Mouse (Mus musculus): Measurements from ENCODE around the gene Med29. TPM values are rescaled to one million over a fixed set of nuclear protein-coding genes. Genes with fewer than 3 reads are reported as not detected.
A peak's percentile ranks its signal among the peaks of the same experiment; 100 is the strongest.

Med29 gene
- polyA plus RNA-seq, 1 experiment from 2014 or later, result 45.8 TPM

DNA sequence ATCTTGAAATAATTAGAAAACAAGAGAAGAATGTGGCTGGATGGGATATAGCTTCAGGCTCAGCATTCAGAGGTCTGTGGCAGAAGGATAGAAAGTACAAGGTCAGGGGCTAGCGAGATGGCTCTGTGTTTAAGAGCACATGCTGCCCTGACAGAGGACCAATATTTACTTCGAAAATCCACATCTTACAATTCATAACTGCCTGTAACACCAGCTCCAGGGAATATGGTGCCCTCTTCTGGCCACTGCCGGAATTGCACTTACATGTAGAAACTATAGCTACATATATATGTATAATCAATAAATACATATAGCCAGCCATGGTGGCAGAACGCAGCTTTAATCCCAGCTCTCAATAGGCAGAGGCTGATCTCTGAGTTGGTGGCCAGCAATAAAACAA is 47.9 kb downstream of the Med29 start:
- WGBS, result 15% methylated on average over 4 of the region's 4 CpGs
- no peak overlapping the region for H3K4me3 ChIP-seq (ENCODE audit: low read depth, low read length)
- H3K27me3 ChIP-seq (ENCODE audit: control insufficient read depth, insufficient read depth, low read length), result no peaks in the 10 kb centered on the region
- H3K9me3 ChIP-seq (ENCODE audit: control insufficient read depth, low read length), result no peaks in the 10 kb centered on the region
- no peak overlapping the region for H3K9ac ChIP-seq (ENCODE audit: low read length)
- no peaks in the 10 kb centered on the region for H3K4me1 ChIP-seq (ENCODE audit: control insufficient read depth, insufficient read depth, low read length)
- no peaks in the 10 kb centered on the region for H3K36me3 ChIP-seq (ENCODE audit: control insufficient read depth, insufficient read depth, low read length)
- no peak overlapping the region for H3K27ac ChIP-seq (ENCODE audit: low read depth, low read length)
- DNase-seq (ENCODE audit: low spot score), result peak; percentile 76
- ATAC-seq (ENCODE audit: insufficient read depth, low FRiP score, low TSS enrichment), result no peak
- no peak overlapping the region for H3K4me2 ChIP-seq (ENCODE audit: low read depth)

DNA sequence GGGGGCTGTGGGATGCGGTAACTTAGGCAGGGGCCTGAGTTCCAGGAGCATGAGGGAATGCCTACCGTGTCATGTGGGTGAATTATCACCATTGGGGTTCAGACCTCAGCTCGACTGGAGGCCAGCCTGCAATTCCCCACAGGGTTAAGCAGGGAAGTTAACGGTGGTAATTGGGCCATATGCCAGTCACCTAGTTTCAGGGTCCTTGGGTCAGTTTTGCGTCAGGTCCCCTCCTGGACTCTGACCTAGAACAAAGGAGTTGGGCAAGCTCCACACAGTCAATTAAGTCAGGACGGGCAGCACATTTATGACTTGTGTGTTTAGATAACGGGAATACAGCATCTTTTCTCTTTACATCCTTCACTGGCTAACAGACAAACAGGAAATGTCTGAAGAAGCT is 51.1 kb downstream of the Med29 start:
- DNase-seq (ENCODE audit: low spot score) (no peak), ATAC-seq (ENCODE audit: insufficient read depth, low FRiP score, low TSS enrichment) (no peak)
- Histone ChIP-seq H3K4me2 (ENCODE audit: low read depth) (no peak overlapping the region), H3K27me3 (ENCODE audit: control insufficient read depth, insufficient read depth, low read length) (no peaks in the 10 kb centered on the region), H3K4me1 (ENCODE audit: control insufficient read depth, insufficient read depth, low read length) (0 out of 2 replicates have a peak, but pooled peaks cover 6% of the 10 kb centered on the region), H3K9me3 (ENCODE audit: control insufficient read depth, low read length) (no peaks in the 10 kb centered on the region), H3K27ac (ENCODE audit: low read depth, low read length) (no peak overlapping the region), H3K36me3 (ENCODE audit: control insufficient read depth, insufficient read depth, low read length) (no peaks in the 10 kb centered on the region), H3K9ac (ENCODE audit: low read length) (no peak overlapping the region), H3K4me3 (ENCODE audit: low read depth, low read length) (no peak overlapping the region)
- 21% methylated on average over 7 of the region's 7 CpGs for WGBS

DNA sequence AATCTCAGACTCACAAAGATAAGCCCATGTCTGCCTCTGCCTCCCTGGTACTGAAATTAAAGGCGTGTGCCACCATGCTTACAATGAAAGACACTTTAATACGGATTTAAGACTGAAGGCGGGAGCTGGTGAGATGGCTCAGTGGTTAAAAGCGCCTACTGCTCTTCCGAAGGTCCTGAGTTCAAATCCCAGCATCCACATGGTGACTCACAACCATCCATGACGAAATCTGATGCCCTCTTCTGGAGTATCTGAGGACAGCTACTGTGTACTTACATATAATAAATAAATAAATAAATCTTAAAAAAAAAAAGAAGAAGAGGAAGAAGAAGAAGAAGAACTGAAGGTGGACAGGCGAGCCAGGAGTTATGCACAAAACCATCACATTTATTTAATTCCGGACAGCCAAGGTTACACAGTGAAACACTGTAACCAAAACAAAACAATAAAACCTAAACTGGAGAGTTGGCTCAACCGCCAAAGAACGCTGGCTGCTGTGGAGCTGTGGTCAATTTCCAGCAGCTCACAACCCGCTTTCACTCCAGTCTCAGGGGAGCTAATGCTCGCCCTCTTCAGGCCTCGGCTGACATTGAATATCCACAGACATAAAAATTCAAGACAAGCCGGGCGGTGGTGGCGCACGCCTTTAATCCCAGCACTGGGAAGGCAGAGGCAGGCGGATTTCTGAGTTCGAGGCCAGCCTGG is 53.1 kb downstream of the Med29 start:
- Histone ChIP-seq H3K9me3 (ENCODE audit: control insufficient read depth, low read length) (no peaks in the 10 kb centered on the region), H3K36me3 (ENCODE audit: control insufficient read depth, insufficient read depth, low read length) (no peaks in the 10 kb centered on the region), H3K4me1 (ENCODE audit: control insufficient read depth, insufficient read depth, low read length) (0 out of 2 replicates have a peak, but pooled peaks cover 6% of the 10 kb centered on the region), H3K27ac (ENCODE audit: low read depth, low read length) (peak overlapping the region; percentile 76; the same call in 1 of the 2 replicates), H3K4me3 (ENCODE audit: low read depth, low read length) (peak overlapping the region; percentile 97), H3K9ac (ENCODE audit: low read length) (peak overlapping the region; percentile 95), H3K27me3 (ENCODE audit: control insufficient read depth, insufficient read depth, low read length) (no peaks in the 10 kb centered on the region), H3K4me2 (ENCODE audit: low read depth) (peak overlapping the region; percentile 62)
- WGBS, result 82% methylated on average over 19 of the region's 19 CpGs
- 0 out of 2 replicates have a peak, but pooled peaks have one; percentile 1 for ATAC-seq (ENCODE audit: insufficient read depth, low FRiP score, low TSS enrichment)
- peak; percentile 49 for DNase-seq (ENCODE audit: low spot score)

DNA sequence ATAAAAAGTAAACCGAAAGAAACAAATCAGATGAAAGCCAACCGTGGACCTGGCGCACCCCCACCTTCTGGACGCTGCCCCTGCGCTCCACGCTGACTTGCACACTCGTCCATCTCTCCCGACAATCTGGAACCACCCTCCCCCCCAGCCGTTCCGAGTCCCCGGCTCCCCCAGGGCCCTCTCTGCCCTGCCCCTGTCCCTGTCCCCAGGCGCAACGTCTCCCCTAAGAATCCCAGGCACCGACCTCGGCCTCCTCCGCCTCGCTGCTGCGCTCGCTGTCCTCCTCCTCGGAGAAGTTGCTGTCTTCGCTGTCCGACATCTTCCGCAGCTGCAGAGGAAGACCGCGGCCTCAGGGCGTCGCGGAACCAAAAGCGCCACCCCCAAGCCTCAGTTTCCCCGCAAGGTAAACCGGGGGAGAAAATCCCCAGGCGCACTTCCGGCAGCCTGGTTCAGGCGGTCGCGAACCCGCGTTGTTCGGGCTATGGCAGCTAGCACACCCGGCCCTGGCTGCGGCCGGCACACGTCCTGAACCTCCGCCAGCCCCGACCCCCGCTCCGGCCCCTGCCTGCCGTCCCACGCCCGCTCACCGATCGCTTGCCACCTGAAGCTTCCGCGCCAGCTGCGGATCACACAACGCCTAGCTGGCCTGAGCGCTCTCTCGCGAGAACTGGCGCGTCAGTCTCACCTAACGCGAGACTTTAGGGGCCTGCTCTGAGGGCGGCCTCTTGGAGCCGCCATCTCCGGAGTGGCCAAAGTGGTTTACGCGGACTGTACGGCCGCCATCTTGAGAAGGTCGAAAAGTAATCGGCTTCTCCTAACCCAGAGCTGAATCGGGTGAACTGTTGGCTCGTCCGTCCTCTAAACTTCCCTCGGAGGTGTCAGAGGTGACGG is 54.2 kb downstream of the Med29 start, which contains the start of gene Supt5:
Gene Supt5 (minus strand): TSS at position 639 of the 891 bp plus-strand sequence.
- no peaks in the 10 kb centered on the region for H3K9me3 ChIP-seq (ENCODE audit: control insufficient read depth, low read length)
- peak; percentile 98 for DNase-seq (ENCODE audit: low spot score)
- peak; percentile 97 for ATAC-seq (ENCODE audit: insufficient read depth, low FRiP score, low TSS enrichment)
- peak within 1 kb of the TSS; percentile 97 for H3K4me3 ChIP-seq (ENCODE audit: low read depth, low read length)
- peak within 1 kb of the TSS; percentile 95 for H3K9ac ChIP-seq (ENCODE audit: low read length)
- H3K4me2 ChIP-seq (ENCODE audit: low read depth), result peak within 1 kb of the TSS; percentile 62
- no peaks in the 10 kb centered on the region for H3K27me3 ChIP-seq (ENCODE audit: control insufficient read depth, insufficient read depth, low read length)
- WGBS, result under 1% methylated on average over 77 of the region's 77 CpGs
- H3K4me1 ChIP-seq (ENCODE audit: control insufficient read depth, insufficient read depth, low read length), result 0 out of 2 replicates have a peak, but pooled peaks cover 6% of the 10 kb centered on the region
- peak within 1 kb of the TSS; percentile 76; the same call in 1 of the 2 replicates for H3K27ac ChIP-seq (ENCODE audit: low read depth, low read length)
- H3K36me3 ChIP-seq (ENCODE audit: control insufficient read depth, insufficient read depth, low read length), result no peaks in the 10 kb centered on the region

Other genes with a start within 250 kb of the Med29 start
- 38.1 and 38.6 TPM in 2 replicates for gene Fbl, start 223.0 kb downstream of the Med29 start, polyA plus RNA-seq (2014; fragmentation: Nextera tagmentation; extraction: Ambion mirVana)
- gene Dyrk1b, start 213.2 kb downstream of the Med29 start, polyA plus RNA-seq (2014; fragmentation: Nextera tagmentation; extraction: Ambion mirVana), result 19.5 and 19.6 TPM in 2 replicates
- gene Eid2, start 124.8 kb downstream of the Med29 start, polyA plus RNA-seq (2014; fragmentation: Nextera tagmentation; extraction: Ambion mirVana), result 17.6 and 18.3 TPM in 2 replicates
- gene Eid2b, start 115.0 kb downstream of the Med29 start, polyA plus RNA-seq (2014; fragmentation: Nextera tagmentation; extraction: Ambion mirVana), result 17.1 and 19.0 TPM in 2 replicates
- 0.45 and 0.66 TPM in 2 replicates for gene Selenov, start 101.5 kb downstream of the Med29 start, polyA plus RNA-seq (2014; fragmentation: Nextera tagmentation; extraction: Ambion mirVana)
- gene Dll3, start 90.5 kb downstream of the Med29 start, polyA plus RNA-seq (2014; fragmentation: Nextera tagmentation; extraction: Ambion mirVana), result 69.8 and 79.0 TPM in 2 replicates
- 199 and 219 TPM in 2 replicates for gene Timm50, start 80.6 kb downstream of the Med29 start, polyA plus RNA-seq (2014; fragmentation: Nextera tagmentation; extraction: Ambion mirVana)
- 89.7 and 101 TPM in 2 replicates for gene Supt5, start 54.0 kb downstream of the Med29 start, polyA plus RNA-seq (2014; fragmentation: Nextera tagmentation; extraction: Ambion mirVana)
- gene Rps16, start 42.1 kb downstream of the Med29 start, polyA plus RNA-seq (2014; fragmentation: Nextera tagmentation; extraction: Ambion mirVana), result 780 and 827 TPM in 2 replicates
- gene Plekhg2, start 20.1 kb downstream of the Med29 start, polyA plus RNA-seq (2014; fragmentation: Nextera tagmentation; extraction: Ambion mirVana), result 50.5 and 54.5 TPM in 2 replicates
- gene Zfp36, start 12.5 kb downstream of the Med29 start, polyA plus RNA-seq (2014; fragmentation: Nextera tagmentation; extraction: Ambion mirVana), result 4.3 and 5.1 TPM in 2 replicates
- 71.7 and 78.0 TPM in 2 replicates for gene Paf1, start 243 bp upstream of the Med29 start, polyA plus RNA-seq (2014; fragmentation: Nextera tagmentation; extraction: Ambion mirVana)
- gene Gmfg, start 44.7 kb upstream of the Med29 start, polyA plus RNA-seq (2014; fragmentation: Nextera tagmentation; extraction: Ambion mirVana), result 6.5 and 7.4 TPM in 2 replicates
- 7.6 and 9.9 TPM in 2 replicates for gene Lrfn1, start 59.3 kb upstream of the Med29 start, polyA plus RNA-seq (2014; fragmentation: Nextera tagmentation; extraction: Ambion mirVana)
- gene Ifnl2, start 117.7 kb upstream of the Med29 start, polyA plus RNA-seq (2014; fragmentation: Nextera tagmentation; extraction: Ambion mirVana), result not detected in 2 replicates
- not detected in 2 replicates for gene Ifnl3, start 130.1 kb upstream of the Med29 start, polyA plus RNA-seq (2014; fragmentation: Nextera tagmentation; extraction: Ambion mirVana)
- gene Sycn, start 148.2 kb upstream of the Med29 start, polyA plus RNA-seq (2014; fragmentation: Nextera tagmentation; extraction: Ambion mirVana), result not detected in 2 replicates
- gene Nccrp1, start 154.5 kb upstream of the Med29 start, polyA plus RNA-seq (2014; fragmentation: Nextera tagmentation; extraction: Ambion mirVana), result 0.15 TPM in 1 of 2 replicates, not detected in the other
- 37.8 and 39.5 TPM in 2 replicates for gene Samd4b, start 205.4 kb upstream of the Med29 start, polyA plus RNA-seq (2014; fragmentation: Nextera tagmentation; extraction: Ambion mirVana)
- gene Pak4, start 205.5 kb upstream of the Med29 start, polyA plus RNA-seq (2014; fragmentation: Nextera tagmentation; extraction: Ambion mirVana), result 31.1 and 33.9 TPM in 2 replicates
- gene Acp7, start 238.6 kb upstream of the Med29 start, polyA plus RNA-seq (2014; fragmentation: Nextera tagmentation; extraction: Ambion mirVana), result not detected in 2 replicates

Measured in neural tube, embryonic 11.5 days (tissue).